Mouse (Mus musculus): ENCODE results near the gene Tmem179b. TPM values are rescaled to one million over a fixed set of nuclear protein-coding genes. Genes with fewer than 3 reads are reported as not detected.
A peak's percentile ranks its signal among the peaks of the same experiment; 100 is the strongest.

The Tmem179b gene
- polyA plus RNA-seq, 1 experiment: 197 TPM

GRCm38 (mm10) chr19:8755652-8756051 lies 18.6 kb downstream of the Tmem179b start:
- DNase-seq: no peak
- no peak overlapping the region for H3K27ac ChIP-seq (ENCODE audit: control insufficient read depth, insufficient read depth, low read length)
- TF ChIP-seq POLR2A (IDR thresholded peaks at IDR 0.05; ENCODE audit: control insufficient read depth, extremely low read depth, insufficient read depth, low read length, poor library complexity): no peak
- TF ChIP-seq CTCF (IDR thresholded peaks at IDR 0.05; ENCODE audit: borderline replicate concordance, control insufficient read depth, extremely low read depth, insufficient read depth, low read length, poor library complexity): no peak
- peaks cover 13% of the 10 kb centered on the region for H3K4me1 ChIP-seq (replicated peaks; ENCODE audit: control insufficient read depth, insufficient read depth, low read length)
- H3K36me3 ChIP-seq (ENCODE audit: control insufficient read depth, insufficient read depth, low read length): peaks cover 33% of the 10 kb centered on the region
- no peak overlapping the region for H3K4me3 ChIP-seq (ENCODE audit: control insufficient read depth, insufficient read depth, low read length)
- no peaks in the 10 kb centered on the region for H3K27me3 ChIP-seq (ENCODE audit: control insufficient read depth, insufficient read depth, low read length)
- 84% methylated on average over 3 of the region's 3 CpGs for WGBS

GRCm38 (mm10) chr19:8747368-8747767 lies 26.9 kb downstream of the Tmem179b start:
- H3K27ac ChIP-seq (ENCODE audit: control insufficient read depth, insufficient read depth, low read length): no peak overlapping the region
- H3K36me3 ChIP-seq (ENCODE audit: control insufficient read depth, insufficient read depth, low read length): peaks cover 70% of the 10 kb centered on the region
- no peak for DNase-seq
- WGBS: 92% methylated on average over 2 of the region's 2 CpGs
- no peaks in the 10 kb centered on the region for H3K27me3 ChIP-seq (ENCODE audit: control insufficient read depth, insufficient read depth, low read length)
- no peak overlapping the region for H3K4me3 ChIP-seq (ENCODE audit: control insufficient read depth, insufficient read depth, low read length)
- H3K4me1 ChIP-seq (replicated peaks; ENCODE audit: control insufficient read depth, insufficient read depth, low read length): peaks cover 3% of the 10 kb centered on the region
- no peak for TF ChIP-seq CTCF (IDR thresholded peaks at IDR 0.05; ENCODE audit: borderline replicate concordance, control insufficient read depth, extremely low read depth, insufficient read depth, low read length, poor library complexity)
- TF ChIP-seq POLR2A (IDR thresholded peaks at IDR 0.05; ENCODE audit: control insufficient read depth, extremely low read depth, insufficient read depth, low read length, poor library complexity): no peak

GRCm38 (mm10) chr19:8745382-8745781 lies 28.9 kb downstream of the Tmem179b start:
- DNase-seq: no peak
- Histone ChIP-seq H3K27ac (ENCODE audit: control insufficient read depth, insufficient read depth, low read length) (no peak overlapping the region), H3K4me1 (replicated peaks; ENCODE audit: control insufficient read depth, insufficient read depth, low read length) (peaks cover 13% of the 10 kb centered on the region), H3K4me3 (ENCODE audit: control insufficient read depth, insufficient read depth, low read length) (no peak overlapping the region), H3K27me3 (ENCODE audit: control insufficient read depth, insufficient read depth, low read length) (no peaks in the 10 kb centered on the region), H3K36me3 (ENCODE audit: control insufficient read depth, insufficient read depth, low read length) (peaks cover 51% of the 10 kb centered on the region)
- TF ChIP-seq CTCF (IDR thresholded peaks at IDR 0.05; ENCODE audit: borderline replicate concordance, control insufficient read depth, extremely low read depth, insufficient read depth, low read length, poor library complexity): no peak
- TF ChIP-seq POLR2A (IDR thresholded peaks at IDR 0.05; ENCODE audit: control insufficient read depth, extremely low read depth, insufficient read depth, low read length, poor library complexity): no peak
- WGBS: 100% methylated on average over 1 of the region's 1 CpGs

- peaks cover 13% of the 10 kb centered on the region for H3K4me1 ChIP-seq (replicated peaks; ENCODE audit: control insufficient read depth, insufficient read depth, low read length)
- peak overlapping the region; percentile 70; the same call in 1 of the 2 replicates for H3K27ac ChIP-seq (ENCODE audit: control insufficient read depth, insufficient read depth, low read length)
- TF ChIP-seq POLR2A (IDR thresholded peaks at IDR 0.05; ENCODE audit: control insufficient read depth, extremely low read depth, insufficient read depth, low read length, poor library complexity) (no peak), CTCF (IDR thresholded peaks at IDR 0.05; ENCODE audit: borderline replicate concordance, control insufficient read depth, extremely low read depth, insufficient read depth, low read length, poor library complexity) (no peak)
- H3K36me3 ChIP-seq (ENCODE audit: control insufficient read depth, insufficient read depth, low read length): peaks cover 21% of the 10 kb centered on the region
- 7% methylated on average over 14 of the region's 14 CpGs for WGBS
- H3K4me3 ChIP-seq (ENCODE audit: control insufficient read depth, insufficient read depth, low read length): peak overlapping the region; percentile 81
- DNase-seq: no peak
- no peaks in the 10 kb centered on the region for H3K27me3 ChIP-seq (ENCODE audit: control insufficient read depth, insufficient read depth, low read length)
Measured at GRCm38 (mm10) chr19:8742176-8742575, 32.1 kb downstream of the Tmem179b start.

DNA sequence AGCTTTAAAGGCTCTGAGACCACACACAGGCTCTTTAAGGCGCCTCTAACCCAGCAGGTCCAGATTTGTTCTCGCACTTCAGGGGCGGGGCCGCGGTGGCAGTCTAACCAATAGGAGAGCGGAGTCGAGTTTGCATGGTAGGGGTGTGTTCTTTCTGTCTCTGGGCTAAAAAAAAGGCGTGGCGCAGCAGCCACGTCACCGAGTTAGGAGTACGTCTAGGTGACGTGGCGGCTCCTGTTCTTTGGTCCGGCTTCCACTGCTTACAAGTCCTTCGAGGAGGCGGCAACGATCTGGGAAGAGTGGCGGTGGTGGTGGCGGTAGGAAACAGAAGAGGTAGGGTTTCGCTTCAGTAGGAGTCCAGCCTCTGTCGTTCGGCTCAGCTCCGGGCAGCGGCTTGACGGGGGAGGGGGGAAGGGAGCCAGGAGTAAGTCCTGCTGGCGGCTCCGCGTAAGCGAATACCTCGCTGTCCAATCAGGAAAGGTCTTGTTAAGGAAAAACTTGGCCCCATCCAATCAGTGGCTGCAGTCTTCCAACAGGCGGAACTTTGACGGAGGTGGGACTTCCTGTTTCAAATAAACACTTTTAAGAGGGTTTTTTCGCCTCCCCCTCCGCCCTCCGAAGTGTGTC lies 32.9 kb downstream of the Tmem179b start, which contains the start of gene Stx5a:
Stx5a (plus strand) TSS at position 171 of the 627 bp plus-strand sequence.
- Histone ChIP-seq H3K4me1 (replicated peaks; ENCODE audit: control insufficient read depth, insufficient read depth, low read length) (peaks cover 13% of the 10 kb centered on the region), H3K4me3 (ENCODE audit: control insufficient read depth, insufficient read depth, low read length) (peak within 1 kb of the TSS; percentile 81), H3K27me3 (ENCODE audit: control insufficient read depth, insufficient read depth, low read length) (no peaks in the 10 kb centered on the region), H3K27ac (ENCODE audit: control insufficient read depth, insufficient read depth, low read length) (peak within 1 kb of the TSS; percentile 81), H3K36me3 (ENCODE audit: control insufficient read depth, insufficient read depth, low read length) (peaks cover 16% of the 10 kb centered on the region)
- DNase-seq: peak; percentile 94
- TF ChIP-seq POLR2A (IDR thresholded peaks at IDR 0.05; ENCODE audit: control insufficient read depth, extremely low read depth, insufficient read depth, low read length, poor library complexity) (peak; percentile 63; the same call in 1 of the 2 replicates), CTCF (IDR thresholded peaks at IDR 0.05; ENCODE audit: borderline replicate concordance, control insufficient read depth, extremely low read depth, insufficient read depth, low read length, poor library complexity) (peak; percentile 72)
- under 1% methylated on average over 36 of the region's 36 CpGs for WGBS

DNA sequence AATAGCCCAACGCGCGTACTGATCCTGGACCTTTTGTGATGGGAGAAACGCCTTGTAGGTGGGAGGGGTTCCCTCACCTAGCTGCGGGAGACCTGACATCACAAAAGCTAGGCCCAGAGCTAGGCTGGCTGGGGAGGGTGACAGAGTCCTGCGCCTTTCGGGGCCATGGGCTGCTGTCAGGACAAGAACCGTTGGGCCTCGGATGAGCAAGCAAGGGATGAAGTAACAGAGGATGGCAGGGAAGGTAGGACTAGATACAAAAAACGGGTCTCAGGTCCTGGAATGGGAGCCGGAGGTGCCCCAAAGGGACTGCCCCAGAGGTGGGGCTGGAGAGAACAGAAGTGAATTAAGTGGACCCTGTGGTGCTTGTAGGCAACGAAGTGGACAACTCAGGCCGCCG lies 33.7 kb downstream of the Tmem179b start, which contains the start of gene 1700092M07Rik:
1700092M07Rik (plus strand) TSS at position 116 of the 400 bp plus-strand sequence.
- 83% methylated on average over 14 of the region's 14 CpGs for WGBS
- DNase-seq: no peak
- no peaks in the 10 kb centered on the region for H3K27me3 ChIP-seq (ENCODE audit: control insufficient read depth, insufficient read depth, low read length)
- peak within 1 kb of the TSS; percentile 81 for H3K4me3 ChIP-seq (ENCODE audit: control insufficient read depth, insufficient read depth, low read length)
- H3K27ac ChIP-seq (ENCODE audit: control insufficient read depth, insufficient read depth, low read length): peak within 1 kb of the TSS; percentile 81
- H3K4me1 ChIP-seq (replicated peaks; ENCODE audit: control insufficient read depth, insufficient read depth, low read length): peaks cover 15% of the 10 kb centered on the region
- TF ChIP-seq POLR2A (IDR thresholded peaks at IDR 0.05; ENCODE audit: control insufficient read depth, extremely low read depth, insufficient read depth, low read length, poor library complexity) (no peak), CTCF (IDR thresholded peaks at IDR 0.05; ENCODE audit: borderline replicate concordance, control insufficient read depth, extremely low read depth, insufficient read depth, low read length, poor library complexity) (no peak)
- peaks cover 12% of the 10 kb centered on the region for H3K36me3 ChIP-seq (ENCODE audit: control insufficient read depth, insufficient read depth, low read length)

Measured in thymus, adult 2 months (tissue).